Mouse (Mus musculus) v-Abl transformed pro-B cells (cell line): Measurements from ENCODE around the gene Arhgdia.

Experiments used
- in situ Hi-C, 2 experiments: fragments of 400-800 bp; cut with MboI; formaldehyde crosslinking; loops; one replicate each; pipeline ENCODE4 v1.15.1; 2025; ENCODE audit not compliant: unreplicated experiment in 2 of 2

The Arhgdia gene

DNA sequence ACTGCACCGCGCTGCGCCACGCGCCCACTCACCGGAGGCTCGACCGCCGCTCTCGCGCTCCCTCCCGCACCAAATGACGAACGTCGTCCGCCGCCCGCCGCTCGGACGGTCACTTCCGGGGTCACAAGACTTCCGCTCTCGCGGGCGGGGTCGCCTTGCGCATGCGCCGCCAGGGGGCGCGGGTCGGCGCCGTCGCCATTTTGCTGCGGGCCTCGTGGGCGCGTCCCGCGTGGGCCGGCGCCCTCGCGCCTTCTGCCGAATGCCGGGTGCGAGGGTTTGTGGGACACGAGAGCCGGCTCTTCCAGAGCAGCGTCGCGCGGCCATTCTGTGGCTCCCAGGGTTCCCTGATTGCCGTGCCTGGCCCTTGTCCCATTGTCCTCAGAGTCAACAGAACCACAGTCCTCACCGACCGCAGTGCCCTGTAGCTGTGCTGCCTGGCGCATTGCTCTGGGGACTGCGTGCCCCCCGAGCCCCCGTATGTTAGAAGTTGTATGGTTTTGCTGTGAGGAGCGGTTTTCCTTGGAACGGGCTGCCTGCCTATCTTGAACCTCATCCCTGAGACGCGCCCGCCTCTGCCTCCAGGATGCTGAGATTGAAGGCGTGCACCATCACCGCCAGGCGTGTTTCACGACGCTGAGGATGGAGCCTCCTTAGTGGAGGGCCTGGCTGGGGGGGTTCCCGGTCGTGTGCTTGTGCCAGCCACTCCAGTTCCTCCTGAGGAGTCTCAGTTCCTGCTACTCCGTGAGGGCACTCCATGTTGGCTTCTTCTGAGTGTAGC lies at the start of gene Arhgdia:
Arhgdia (minus strand) TSS at position 135 of the 778 bp plus-strand sequence.
- in situ Hi-C loops = loop anchor here in 1 of 2 experiments (5.0 kb wide), 1 partner anchor 36 kb away; the partner anchor contains the start of gene Pcyt2

DNA sequence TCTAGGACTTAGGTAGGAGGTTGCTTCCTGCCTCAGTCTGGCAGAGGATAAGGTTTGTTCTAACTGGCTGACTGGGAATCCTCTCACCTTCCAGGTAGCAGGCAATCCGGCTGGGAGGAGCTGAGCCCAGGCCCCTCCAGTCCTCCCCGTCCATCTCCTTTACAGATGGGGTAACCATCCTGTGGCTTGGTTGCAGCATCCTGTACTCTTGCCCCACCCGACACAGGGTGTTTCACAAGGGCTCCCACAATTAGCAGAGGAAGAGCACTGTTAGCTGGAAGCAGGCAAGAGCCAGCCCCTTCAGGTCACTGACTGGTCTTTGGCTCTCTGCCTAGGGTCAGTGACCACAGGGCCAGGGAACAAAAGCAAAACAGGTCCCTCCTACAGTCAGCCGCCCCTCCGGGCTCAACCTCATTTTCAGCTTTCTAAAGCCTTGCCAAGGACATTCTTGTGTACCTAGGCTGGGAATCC lies 49.0 kb upstream of the Arhgdia start:
- in situ Hi-C loops = loop anchor here in 1 of 2 experiments (5.0 kb wide), 1 partner anchor 42 kb away; the partner anchor contains the start of gene Aspscr1

- in situ Hi-C loops = loop anchor here (5.0 to 10.0 kb wide), 2 partner anchors 42 to 145 kb away; partner anchors contain the start of gene Aspscr1 (in 1 of the 2)
Observed at GRCm38 (mm10) chr11:120629911-120630310, 48.5 kb upstream of the Arhgdia start.

- in situ Hi-C loops = loop anchor here in 1 of 2 experiments (10.0 kb wide), 1 partner anchor 145 kb away; no protein-coding TSS in a partner anchor
Observed at GRCm38 (mm10) chr11:120629341-120629730, 47.9 kb upstream of the Arhgdia start.

GRCm38 (mm10) chr11:120628601-120629340 lies 47.3 kb upstream of the Arhgdia start:
- in situ Hi-C loops = loop anchor here in 1 of 2 experiments (10.0 kb wide), 1 partner anchor 146 kb away; no protein-coding TSS in a partner anchor

GRCm38 (mm10) chr11:120627468-120628300 lies 46.3 kb upstream of the Arhgdia start:
- in situ Hi-C loops = loop anchor here in 1 of 2 experiments (10.0 kb wide), 1 partner anchor 147 kb away; no protein-coding TSS in a partner anchor

DNA sequence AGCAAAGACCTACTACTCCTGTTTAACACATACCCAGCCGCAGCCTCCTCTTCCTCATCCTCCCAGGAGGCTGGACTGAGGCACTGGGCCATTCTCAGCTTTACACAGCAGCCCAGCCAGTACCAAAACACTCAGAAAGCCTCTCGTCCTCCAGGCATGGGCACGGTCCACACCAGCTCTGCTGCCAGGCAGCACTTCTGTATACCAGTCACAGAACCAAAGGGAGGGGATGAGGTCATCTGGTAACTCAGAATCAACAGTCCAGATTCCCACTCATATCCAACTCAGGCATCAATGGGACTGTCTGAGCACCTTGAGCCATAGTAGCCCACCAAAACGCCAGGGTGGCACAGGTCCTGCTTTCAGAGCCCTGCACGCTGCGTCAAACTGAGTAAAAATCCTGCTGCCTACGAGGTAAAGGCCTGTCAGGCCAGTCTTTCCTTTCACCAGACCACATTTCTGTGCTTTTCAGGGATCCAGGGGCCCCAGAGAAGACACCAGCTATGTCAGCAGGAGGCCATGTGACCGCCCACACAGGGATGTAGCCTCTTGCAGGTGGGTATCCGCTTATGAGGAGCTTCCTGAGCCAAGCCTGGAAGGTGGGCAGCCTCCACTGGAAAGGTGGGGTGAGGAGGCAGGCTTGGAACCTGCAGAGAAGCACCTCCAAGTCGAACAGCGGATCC lies 45.5 kb upstream of the Arhgdia start:
- in situ Hi-C loops = loop anchor here in 1 of 2 experiments (10.0 kb wide), 1 partner anchor 148 kb away; no protein-coding TSS in a partner anchor

DNA sequence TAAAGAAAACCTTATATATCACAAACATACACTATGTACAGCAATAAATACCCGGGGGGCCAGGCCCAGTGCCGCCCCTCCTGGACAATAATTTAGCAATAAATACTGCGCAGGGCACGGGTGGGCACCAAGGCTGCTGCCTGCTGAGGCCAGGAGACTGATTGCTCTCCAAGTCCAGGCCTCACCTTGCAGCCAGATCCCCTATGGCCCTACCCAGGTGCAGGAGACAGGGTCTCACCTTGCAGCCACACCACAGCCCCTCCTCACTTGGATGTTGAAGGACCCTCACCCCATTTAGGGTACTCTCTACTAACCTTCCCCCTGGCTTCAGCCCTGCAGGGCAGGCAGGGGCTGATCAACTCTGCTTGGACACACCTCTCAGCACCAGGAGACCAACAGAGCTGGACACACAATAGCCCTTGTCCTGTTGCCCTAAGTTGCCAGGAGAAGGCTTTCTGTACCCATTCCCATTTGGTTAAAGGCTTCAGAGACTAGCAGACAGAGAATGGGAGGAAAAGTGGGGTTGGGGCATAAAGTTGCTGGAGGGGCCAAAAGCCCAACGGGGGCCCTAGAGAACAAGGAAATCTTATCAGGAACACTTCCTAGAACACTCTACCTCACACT lies 43.8 kb upstream of the Arhgdia start, which contains the start of gene Sirt7:
Sirt7 (minus strand) TSS at position 89 of the 624 bp plus-strand sequence.
- in situ Hi-C loops = loop anchor here in 1 of 2 experiments (10.0 kb wide), 1 partner anchor 150 kb away; no protein-coding TSS in a partner anchor

DNA sequence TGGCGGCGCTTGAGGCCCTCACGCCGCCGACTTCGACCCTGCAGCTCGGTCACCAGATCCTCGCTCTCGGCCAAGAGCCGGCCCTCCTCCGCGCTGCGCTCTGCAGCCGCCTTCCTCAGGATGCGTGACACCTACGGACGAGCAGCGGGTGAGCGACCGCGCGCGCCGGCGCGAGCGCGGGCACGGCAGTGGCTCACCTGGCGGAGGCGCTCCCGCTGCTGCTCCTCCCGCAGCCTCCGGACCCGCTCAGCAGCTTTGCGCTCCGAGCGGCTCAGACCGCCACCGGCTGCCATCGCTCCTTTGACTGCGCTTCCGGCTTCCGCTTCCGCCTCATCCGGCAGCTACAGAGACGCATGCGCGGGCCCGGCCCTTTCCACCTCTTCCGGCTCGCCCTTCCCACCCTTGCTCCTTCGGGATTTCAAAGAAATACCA lies 43.3 kb upstream of the Arhgdia start:
- in situ Hi-C loops = loop anchor here (5.0 to 25.0 kb wide), 4 partner anchors 58 to 163 kb away; partner anchors contain the start of genes Cenpx (in 2 of the 2), Lrrc45 (in 2 of the 2), Dus1l (in 1 of the 2) and Gps1 (in 1 of the 2)

DNA sequence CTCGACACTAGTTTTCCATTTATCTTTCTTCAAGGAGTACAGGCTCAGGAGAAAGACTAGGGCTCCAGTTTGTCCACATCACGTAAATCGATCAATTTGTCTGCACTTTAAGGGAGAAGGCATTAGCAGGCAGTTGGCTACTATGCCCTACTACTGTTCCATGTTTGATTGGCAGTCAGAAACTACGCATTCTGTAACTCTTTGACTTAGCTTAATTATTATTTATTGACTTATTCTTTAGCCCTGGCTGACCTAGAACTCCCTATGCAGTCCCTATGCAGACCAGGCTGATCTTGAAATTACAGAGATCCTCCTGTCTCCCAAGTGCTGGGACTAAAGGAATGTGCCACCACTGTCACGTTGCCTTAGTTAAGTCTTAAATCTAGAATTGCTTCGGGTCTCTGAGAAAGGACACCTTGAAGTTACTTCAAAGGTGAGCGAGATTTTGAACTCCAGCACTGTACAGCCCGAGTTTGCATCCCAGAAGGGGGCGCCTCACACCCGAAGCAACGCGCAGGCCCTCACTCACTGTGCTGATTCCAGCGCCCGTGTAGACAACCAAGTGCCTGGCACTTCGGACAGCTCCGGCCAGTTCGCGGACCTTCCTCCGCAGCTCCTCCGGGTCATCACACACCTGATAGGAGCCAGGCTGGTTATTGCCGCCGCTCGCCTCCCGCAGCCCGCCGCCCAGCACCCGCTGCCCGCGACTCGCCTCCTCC lies 42.7 kb upstream of the Arhgdia start:
- in situ Hi-C loops = loop anchor here (5.0 to 25.0 kb wide), 4 partner anchors 58 to 163 kb away; partner anchors contain the start of genes Cenpx (in 2 of the 2), Lrrc45 (in 2 of the 2), Dus1l (in 1 of the 2) and Gps1 (in 1 of the 2)

GRCm38 (mm10) chr11:120622805-120623204 lies 41.4 kb upstream of the Arhgdia start:
- in situ Hi-C loops = loop anchor here (5.0 to 25.0 kb wide), 4 partner anchors 59 to 164 kb away; partner anchors contain the start of genes Cenpx (in 2 of the 2), Lrrc45 (in 2 of the 2), Dus1l (in 1 of the 2) and Gps1 (in 1 of the 2)

- in situ Hi-C loops = loop anchor here (5.0 to 25.0 kb wide), 4 partner anchors 62 to 167 kb away; partner anchors contain the start of genes Cenpx (in 2 of the 2), Lrrc45 (in 2 of the 2), Dus1l (in 1 of the 2) and Gps1 (in 1 of the 2)
Observed at GRCm38 (mm10) chr11:120620195-120620594, 38.8 kb upstream of the Arhgdia start.

- in situ Hi-C loops = loop anchor here (5.0 to 25.0 kb wide), 4 partner anchors 37 to 168 kb away; partner anchors contain the start of genes Arhgdia (in 1 of the 2), Dus1l (in 1 of the 2), Gps1 (in 1 of the 2) and Rfng (in 1 of the 2)
Observed at GRCm38 (mm10) chr11:120618619-120619535, 37.5 kb upstream of the Arhgdia start.

GRCm38 (mm10) chr11:120617519-120618112 lies 36.2 kb upstream of the Arhgdia start, which contains the start of gene Pcyt2:
Pcyt2 (minus strand) TSS chr11:120617936.
- in situ Hi-C loops = loop anchor here (5.0 to 25.0 kb wide), 4 partner anchors 35 to 170 kb away; partner anchors contain the start of genes Arhgdia (in 1 of the 2), Dus1l (in 1 of the 2), Gps1 (in 1 of the 2) and Rfng (in 1 of the 2)

- in situ Hi-C loops = loop anchor here (5.0 to 25.0 kb wide), 4 partner anchors 34 to 171 kb away; partner anchors contain the start of genes Arhgdia (in 1 of the 2), Dus1l (in 1 of the 2), Gps1 (in 1 of the 2) and Rfng (in 1 of the 2)
Observed at GRCm38 (mm10) chr11:120616617-120617294, 35.3 kb upstream of the Arhgdia start.
